Mouse (Mus musculus) kidney, adult 2 months (tissue): ENCODE measurements at regions not wholly inside any gene's neighbourhood (a gene's known extent, or its start where the extent isn't known, plus 50 kb on each side); places are given as distances from the start of the nearest gene placed in this dataset.

Source experiments
- DNase-seq: peaks from one replicate; pipeline ENCODE4 v3.0.0; 2021
- H3K27ac ChIP-seq: fragments of 200-500 bp; 2 replicates; pipeline ENCODE4 v1.5.1; 2012; ENCODE audit warnings: low read depth, low read length, control low read depth, inconsistent platforms; ENCODE audit not compliant: insufficient read depth
- H3K27me3 ChIP-seq: fragments of 200-500 bp; replicated peaks from 2 replicates; pipeline ENCODE4 v1.6.1; 2012; ENCODE audit warnings: mild to moderate bottlenecking, moderate library complexity, low read length, inconsistent platforms; ENCODE audit not compliant: control insufficient read depth, insufficient read depth
- H3K36me3 ChIP-seq: fragments of 200-500 bp; 2 replicates; pipeline ENCODE4 v1.6.1; 2012; ENCODE audit warnings: mild to moderate bottlenecking, moderate library complexity, low read length, inconsistent platforms; ENCODE audit not compliant: control insufficient read depth, insufficient read depth
- H3K4me1 ChIP-seq: fragments of 200-500 bp; 2 replicates; pipeline ENCODE4 v1.6.1; 2011; ENCODE audit warnings: low read length; ENCODE audit not compliant: control insufficient read depth, insufficient read depth
- H3K4me3 ChIP-seq: fragments of 200-500 bp; 2 replicates; pipeline ENCODE4 v1.5.1; 2011; ENCODE audit warnings: mild to moderate bottlenecking, low read depth, low read length, control low read depth; ENCODE audit not compliant: insufficient read depth
- CTCF ChIP-seq: fragments of 200-500 bp; conservative IDR thresholded peaks from 2 replicates; pipeline ENCODE4 v1.5.1; 2011; ENCODE audit warnings: low read depth, mild to moderate bottlenecking, control low read depth, low read length, moderate library complexity, mixed read lengths; ENCODE audit not compliant: insufficient read depth, insufficient read length
- POLR2A ChIP-seq: fragments of 200-500 bp; IDR thresholded peaks from one replicate; pipeline ENCODE4 v1.6.1; 2011; ENCODE audit warnings: low read depth, low read length, control low read depth
- WGBS: fragments of 180-500 bp; shearing (Covaris S2); methylation state at CpG from one replicate; pipeline ENCODE4 v1.1.7; 2018; 5-methylcytosine and 5-hydroxymethylcytosine counted together

DNA sequence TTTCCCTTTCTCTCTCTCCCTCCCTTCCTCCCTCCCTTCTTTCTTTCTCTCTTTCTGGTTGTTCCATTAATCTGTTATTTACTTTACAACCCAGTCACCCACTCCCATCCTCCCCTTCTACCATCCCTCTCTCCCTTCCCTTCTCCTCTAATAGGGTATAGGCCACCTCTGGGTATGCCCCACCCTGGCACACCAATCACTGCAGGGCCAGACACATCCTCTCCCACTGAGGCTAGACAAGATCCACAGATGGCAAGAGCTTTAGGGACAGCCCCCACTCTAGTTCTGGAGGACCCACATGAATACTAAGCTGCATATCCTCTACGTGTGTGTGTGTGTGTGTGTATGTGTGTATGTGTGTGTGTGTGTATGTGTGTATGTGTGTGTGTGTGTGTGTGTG, 67.4 kb downstream of the 4930426L09Rik start:
- DNase-seq, result no peak
- no peaks in the 10 kb centered on the region for H3K27me3 ChIP-seq
- no peaks in the 10 kb centered on the region for H3K36me3 ChIP-seq
- no peak overlapping the region for H3K4me3 ChIP-seq
- WGBS, result 92% methylated on average over 1 of the region's 1 CpGs
- no peak overlapping the region for H3K27ac ChIP-seq
- TF ChIP-seq CTCF (no peak), POLR2A (no peak)
- H3K4me1 ChIP-seq, result 0 out of 2 replicates have a peak, but pooled peaks cover 3% of the 10 kb centered on the region

DNA sequence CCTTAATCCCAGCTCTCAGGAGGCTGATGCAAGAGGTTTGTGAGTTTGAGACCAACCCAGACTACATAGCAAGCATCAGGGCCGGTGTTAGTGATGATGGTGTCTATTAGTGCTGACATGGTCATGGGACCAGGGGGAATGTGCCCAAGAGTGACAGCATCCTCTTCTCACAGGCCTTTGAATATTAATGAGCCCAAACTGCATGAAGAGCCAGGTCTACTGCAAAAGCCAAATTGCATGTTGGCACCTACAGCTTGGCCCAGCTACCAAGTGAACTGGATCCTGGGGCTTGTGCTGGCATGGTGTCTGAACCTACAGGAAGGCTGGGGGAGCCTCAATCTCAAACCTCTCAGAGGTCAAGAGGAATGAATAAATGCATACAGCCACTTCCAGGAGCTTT, 70.0 kb downstream of the 4930426L09Rik start:
- Histone ChIP-seq H3K4me1 (0 out of 2 replicates have a peak, but pooled peaks cover 2% of the 10 kb centered on the region), H3K36me3 (no peaks in the 10 kb centered on the region), H3K27ac (no peak overlapping the region), H3K27me3 (no peaks in the 10 kb centered on the region), H3K4me3 (no peak overlapping the region)
- TF ChIP-seq CTCF (no peak), POLR2A (no peak)
- DNase-seq, result no peak
- WGBS, result 97% methylated on average over 1 of the region's 1 CpGs

DNA sequence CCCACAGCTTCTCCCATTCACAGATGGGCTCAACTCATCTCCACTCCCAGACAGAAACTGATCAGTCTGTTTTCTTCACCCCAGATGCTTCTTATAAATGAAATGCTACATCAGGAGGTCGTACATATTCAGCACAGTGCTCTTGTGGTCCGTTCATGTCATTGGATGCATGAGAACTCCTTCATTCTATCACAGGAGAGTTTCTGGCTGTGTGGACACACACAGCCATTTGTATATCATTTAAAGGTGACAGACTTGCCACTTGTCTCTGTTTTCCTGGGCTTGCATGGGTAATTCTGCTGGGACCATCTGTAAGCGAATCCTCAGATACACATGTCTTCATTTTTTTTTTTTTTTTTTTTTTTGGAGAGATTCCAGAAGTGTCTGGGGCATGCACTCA, 85.7 kb downstream of the 4930426L09Rik start:
- Histone ChIP-seq H3K27me3 (no peaks in the 10 kb centered on the region), H3K4me3 (no peak overlapping the region), H3K36me3 (no peaks in the 10 kb centered on the region), H3K27ac (no peak overlapping the region), H3K4me1 (no peaks in the 10 kb centered on the region)
- no peak for TF ChIP-seq CTCF
- no peak for TF ChIP-seq POLR2A
- no peak for DNase-seq
- 64% methylated on average over 3 of the region's 3 CpGs for WGBS

DNA sequence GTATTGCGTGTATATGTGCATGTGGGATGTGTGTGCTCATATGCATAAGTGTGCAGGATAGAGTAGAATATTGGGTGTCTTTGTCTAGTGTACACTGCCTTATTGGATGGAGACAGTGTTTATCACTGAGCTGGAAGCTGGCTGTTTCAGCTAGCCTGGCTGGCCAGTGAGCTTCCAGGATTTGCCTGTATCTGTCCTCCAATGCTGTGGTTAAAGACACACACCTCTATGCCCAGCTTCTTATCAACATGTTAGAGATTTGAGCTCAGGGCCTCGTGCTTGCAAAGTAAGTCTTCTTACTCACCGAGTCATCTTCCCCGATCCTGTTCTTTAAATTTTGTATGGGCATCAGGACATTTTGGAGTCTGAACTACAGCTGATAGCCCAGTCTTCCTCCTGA, 87.0 kb downstream of the 4930426L09Rik start:
- H3K4me1 ChIP-seq, result no peaks in the 10 kb centered on the region
- DNase-seq, result no peak
- H3K36me3 ChIP-seq, result no peaks in the 10 kb centered on the region
- TF ChIP-seq CTCF (no peak), POLR2A (no peak)
- H3K27me3 ChIP-seq, result no peaks in the 10 kb centered on the region
- whole genome bisulfite sequencing, result 89% methylated on average over 4 of the region's 4 CpGs
- no peak overlapping the region for H3K4me3 ChIP-seq
- no peak overlapping the region for H3K27ac ChIP-seq

DNA sequence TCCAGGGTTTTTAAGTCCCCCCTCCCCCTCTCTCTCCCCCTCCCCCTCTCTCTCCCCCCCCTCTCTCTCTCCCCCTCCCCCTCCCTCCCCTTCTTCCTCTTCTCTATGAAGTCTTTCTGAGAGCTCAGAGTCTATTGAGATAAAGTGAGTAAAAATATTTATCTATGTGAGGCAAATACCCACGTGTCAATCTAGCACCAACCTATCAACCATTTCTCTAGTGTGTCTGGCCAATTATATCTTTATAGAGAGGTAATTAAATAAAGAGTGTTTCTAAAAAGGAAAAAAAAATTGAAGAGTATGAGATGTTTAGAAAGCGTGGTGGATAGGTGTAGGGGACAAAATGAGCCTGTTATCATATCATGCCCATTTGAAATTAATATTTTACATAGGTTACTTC, 88.0 kb downstream of the 4930426L09Rik start:
- H3K4me3 ChIP-seq, result no peak overlapping the region
- 80% methylated on average over 2 of the region's 2 CpGs for WGBS
- H3K27me3 ChIP-seq, result no peaks in the 10 kb centered on the region
- no peak for DNase-seq
- no peaks in the 10 kb centered on the region for H3K36me3 ChIP-seq
- TF ChIP-seq CTCF, result no peak
- TF ChIP-seq POLR2A, result no peak
- H3K4me1 ChIP-seq, result no peaks in the 10 kb centered on the region
- no peak overlapping the region for H3K27ac ChIP-seq

DNA sequence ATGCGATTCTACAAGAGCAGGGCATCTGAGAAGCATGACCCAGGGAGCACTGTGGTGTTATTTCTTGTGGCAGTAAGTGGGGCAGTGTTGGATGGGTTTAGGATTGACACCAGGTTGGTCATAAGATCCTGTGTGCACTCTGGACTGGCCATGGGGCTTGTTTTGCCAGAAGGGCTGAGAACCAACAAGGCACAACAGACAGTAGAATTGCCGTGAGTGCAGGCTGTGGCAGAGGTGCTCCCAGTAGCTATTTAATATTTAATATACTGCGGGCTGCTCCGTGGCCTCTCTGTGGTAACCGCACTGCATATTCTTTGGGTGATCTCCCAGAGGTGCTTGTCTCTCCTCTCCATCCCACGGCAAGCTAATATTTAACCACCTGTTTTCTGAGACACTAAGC, 88.5 kb downstream of the 4930426L09Rik start:
- H3K4me1 ChIP-seq, result no peaks in the 10 kb centered on the region
- H3K27ac ChIP-seq, result no peak overlapping the region
- H3K4me3 ChIP-seq, result no peak overlapping the region
- no peaks in the 10 kb centered on the region for H3K27me3 ChIP-seq
- TF ChIP-seq POLR2A (no peak), CTCF (no peak)
- WGBS, result 55% methylated on average over 6 of the region's 6 CpGs
- peak; percentile 76 for DNase-seq
- no peaks in the 10 kb centered on the region for H3K36me3 ChIP-seq

DNA sequence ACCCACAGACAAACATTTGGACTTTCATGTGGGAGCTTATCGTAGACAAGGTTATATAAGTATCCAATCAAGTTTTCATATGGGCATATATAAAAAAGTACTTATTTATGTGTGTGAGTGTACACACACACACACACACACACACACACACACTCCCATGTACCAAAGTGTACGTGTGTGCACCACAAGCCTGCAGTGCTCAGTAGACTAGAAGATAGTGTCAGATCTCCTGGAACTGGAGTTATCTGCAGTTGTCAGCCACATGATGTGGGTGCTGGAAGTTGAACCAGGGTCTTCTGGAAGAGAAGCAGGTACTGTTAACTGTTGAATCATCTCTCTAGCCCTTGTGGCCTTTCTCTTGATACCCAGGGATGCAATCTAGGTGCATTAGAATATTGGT, 99.7 kb upstream of the Armc3 start:
- DNase-seq, result no peak
- no peaks in the 10 kb centered on the region for H3K27me3 ChIP-seq
- H3K4me3 ChIP-seq, result no peak overlapping the region
- H3K36me3 ChIP-seq, result no peaks in the 10 kb centered on the region
- 87% methylated on average over 2 of the region's 2 CpGs for WGBS
- TF ChIP-seq CTCF, result no peak
- no peak overlapping the region for H3K27ac ChIP-seq
- no peaks in the 10 kb centered on the region for H3K4me1 ChIP-seq

DNA sequence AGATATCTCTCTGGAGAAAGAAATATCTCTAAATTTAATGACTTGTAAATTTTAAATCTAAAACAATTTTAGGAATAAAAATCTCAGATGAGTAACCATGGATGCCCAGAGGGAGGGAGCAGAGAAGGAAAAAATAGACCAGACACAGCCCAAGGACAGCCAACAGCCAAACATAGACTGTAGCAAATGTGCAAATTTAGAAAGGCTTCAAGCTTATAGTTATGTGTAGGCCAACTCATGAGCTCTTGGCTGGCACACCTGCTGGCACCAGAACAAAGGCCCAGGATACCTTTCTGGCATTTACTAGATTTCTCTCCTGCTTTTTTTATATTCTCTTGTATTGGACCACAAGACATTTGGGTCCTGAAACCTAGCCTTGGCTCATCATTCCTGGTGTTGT, 90.3 kb upstream of the Armc3 start:
- no peak for TF ChIP-seq CTCF
- no peak for TF ChIP-seq POLR2A
- H3K4me1 ChIP-seq, result no peaks in the 10 kb centered on the region
- H3K27me3 ChIP-seq, result no peaks in the 10 kb centered on the region
- H3K4me3 ChIP-seq, result no peak overlapping the region
- no peak for DNase-seq
- no peaks in the 10 kb centered on the region for H3K36me3 ChIP-seq
- no peak overlapping the region for H3K27ac ChIP-seq

DNA sequence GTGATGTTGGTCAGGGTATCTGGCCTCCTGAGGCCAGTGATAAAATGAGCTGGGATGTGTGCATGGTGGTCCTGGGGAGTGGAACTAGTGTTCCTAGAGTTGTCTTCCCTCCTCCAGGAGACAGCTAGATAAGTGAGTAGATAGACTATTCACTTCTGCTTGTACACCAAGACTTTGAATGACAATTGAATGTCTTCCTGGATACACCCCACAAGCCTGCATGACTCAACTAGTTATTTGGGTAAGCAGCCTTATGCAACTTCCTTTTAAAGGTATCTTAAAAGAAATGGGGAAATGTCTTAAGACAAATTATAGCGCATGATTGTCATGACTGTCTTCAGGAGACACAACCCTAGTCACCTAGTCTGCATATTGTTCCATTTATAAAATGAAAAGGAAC, 79.2 kb upstream of the Armc3 start:
- DNase-seq, result no peak
- 89% methylated on average over 1 of the region's 1 CpGs for WGBS
- H3K36me3 ChIP-seq, result no peaks in the 10 kb centered on the region
- TF ChIP-seq POLR2A (no peak), CTCF (no peak)
- no peak overlapping the region for H3K4me3 ChIP-seq
- no peaks in the 10 kb centered on the region for H3K4me1 ChIP-seq
- H3K27me3 ChIP-seq, result no peaks in the 10 kb centered on the region
- H3K27ac ChIP-seq, result no peak overlapping the region
